Mouse (Mus musculus) kidney, postnatal 4 days (tissue): Measurements from ENCODE around the gene Gm20388.

Experiments used
- DNase-seq, 2 experiments: peaks; one replicate each; pipeline ENCODE4 v3.0.0; 2021; ENCODE audit warnings: mixed read lengths in 2 of 2

Gm20388 gene

DNA sequence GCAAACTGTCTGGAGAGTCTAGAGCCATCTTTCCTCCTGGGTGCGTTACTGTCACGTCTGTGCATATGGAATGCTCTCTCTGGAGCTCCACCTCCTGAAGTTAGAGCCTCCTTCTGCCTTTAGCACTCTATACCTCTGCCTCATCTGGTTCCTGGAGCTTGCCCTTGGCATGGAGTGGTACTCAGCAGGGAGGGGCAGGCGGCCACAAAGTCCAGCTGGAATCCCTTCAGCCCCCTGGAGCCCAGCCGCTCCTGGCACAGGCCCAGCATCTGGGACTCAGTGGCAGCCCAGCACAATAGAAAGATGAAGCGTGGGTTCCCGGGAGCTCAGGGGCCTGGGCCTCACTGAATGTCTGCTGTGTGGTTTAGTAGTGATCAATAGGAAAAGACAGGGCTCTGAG is 549.7 kb downstream of the Gm20388 start:
- DNase-seq: peak in 1 of 2 experiments; percentile 47

DNA sequence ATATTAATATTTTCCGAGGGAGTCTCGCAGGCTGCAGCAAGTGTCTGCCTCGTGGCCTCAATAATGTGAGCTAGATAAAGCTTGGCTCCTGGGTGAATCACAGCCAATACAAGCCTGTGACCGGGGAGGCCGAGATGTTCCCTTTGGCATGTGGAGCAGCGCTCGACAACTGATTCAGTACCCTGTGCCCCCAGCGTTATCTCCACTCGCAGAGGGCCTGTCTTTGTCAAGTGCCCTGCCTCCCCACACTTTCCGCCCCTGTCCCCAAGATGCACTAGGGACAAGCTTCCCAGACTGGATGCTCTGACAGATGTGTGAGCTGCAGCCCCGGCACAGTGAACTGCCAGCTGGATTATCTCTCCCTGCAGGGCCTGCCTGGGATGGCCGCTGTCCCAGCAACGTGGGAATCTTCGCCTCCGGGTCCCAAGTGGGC is 551.5 kb downstream of the Gm20388 start:
- peak; percentile 69 to 79 for DNase-seq

DNA sequence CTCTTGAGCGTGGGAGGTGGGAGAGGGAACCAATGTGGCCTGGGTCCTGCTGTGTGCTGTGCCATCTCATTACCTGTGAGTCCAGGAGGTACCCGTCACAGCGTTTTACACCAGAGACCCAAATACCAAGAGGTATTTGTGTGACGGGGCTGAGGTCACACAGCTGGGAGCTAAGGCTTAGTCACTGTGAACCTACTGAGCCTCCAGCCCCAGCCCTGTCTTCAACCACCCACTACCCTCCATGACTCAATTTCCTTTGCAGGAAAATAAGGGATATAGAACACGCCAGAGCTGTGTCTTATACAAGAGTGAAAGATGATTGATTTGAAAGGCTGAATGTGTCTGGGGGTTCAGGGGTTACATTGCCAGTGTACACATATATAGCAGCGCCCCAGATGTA is 552.0 kb downstream of the Gm20388 start:
- no peak for DNase-seq

DNA sequence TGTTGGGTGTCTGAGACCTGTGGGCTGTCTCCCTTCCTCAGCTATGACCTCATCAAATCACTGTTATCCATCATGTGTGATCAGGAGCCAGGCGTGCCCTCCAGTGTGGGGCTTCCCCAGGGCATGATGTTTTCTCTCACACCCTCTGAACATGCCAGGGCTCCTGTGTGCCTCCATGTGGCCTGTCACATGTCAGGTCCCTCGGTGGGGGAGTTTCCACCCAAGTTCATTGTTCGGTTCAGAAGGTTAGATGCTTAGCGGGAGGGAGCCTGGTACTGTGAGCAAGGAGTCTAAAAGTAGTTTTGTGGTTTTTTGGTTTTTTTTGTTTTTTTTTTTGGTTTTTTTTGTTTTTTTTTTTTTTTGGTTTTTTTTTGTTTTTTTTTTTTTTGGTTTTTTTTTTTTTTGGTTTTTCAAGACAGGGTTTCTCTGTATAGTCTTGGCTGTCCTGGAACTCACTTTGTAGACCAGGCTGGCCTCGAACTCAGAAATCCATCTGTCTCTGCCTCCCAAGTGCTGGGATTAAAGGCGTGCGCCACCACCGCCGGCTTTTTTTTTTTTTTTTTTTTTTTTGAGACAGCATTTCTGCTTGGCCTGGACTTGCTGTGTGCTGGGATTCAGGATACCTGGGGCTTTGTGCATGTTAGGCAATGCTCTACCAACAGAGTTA is 553.4 kb downstream of the Gm20388 start:
- DNase-seq: no peak

DNA sequence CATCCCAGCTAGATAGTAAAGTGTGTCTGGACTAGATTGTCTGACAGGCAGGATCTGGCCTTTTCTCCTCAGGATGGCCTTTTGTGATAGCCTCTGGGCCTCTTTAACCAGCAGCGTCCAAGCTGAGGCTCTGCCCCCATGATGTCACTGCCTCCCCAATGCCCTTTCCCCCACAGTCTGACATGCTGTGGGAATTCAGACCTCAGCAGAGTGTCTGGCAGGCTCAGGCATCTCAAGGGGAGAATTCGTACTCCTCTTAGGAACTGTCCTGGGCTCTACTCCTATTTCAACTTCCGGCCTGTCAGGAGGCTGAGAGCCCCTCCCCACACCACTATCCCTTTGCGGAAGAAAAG is 553.9 kb downstream of the Gm20388 start:
- DNase-seq: no peak

DNA sequence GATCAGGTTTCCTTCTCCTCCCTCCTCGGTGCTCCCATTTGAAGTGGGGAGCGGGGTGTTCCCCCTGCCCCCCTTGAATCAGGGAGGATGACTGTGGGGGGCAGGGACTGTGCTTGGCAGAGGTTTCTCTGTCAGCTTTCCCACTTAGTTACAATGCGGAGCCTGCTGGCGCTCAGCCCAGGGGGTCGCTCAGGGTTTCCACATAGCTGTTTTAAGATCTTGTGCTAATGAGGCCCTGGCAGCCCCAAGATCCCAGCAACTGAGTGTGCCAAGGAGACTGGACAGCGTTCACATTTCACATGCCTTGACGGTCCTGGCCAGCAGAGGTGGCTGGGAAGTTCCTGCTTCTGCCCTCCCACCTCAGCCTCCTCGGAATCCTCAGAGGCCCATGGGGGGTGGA is 555.1 kb downstream of the Gm20388 start:
- DNase-seq: peak; percentile 82 to 85

DNA sequence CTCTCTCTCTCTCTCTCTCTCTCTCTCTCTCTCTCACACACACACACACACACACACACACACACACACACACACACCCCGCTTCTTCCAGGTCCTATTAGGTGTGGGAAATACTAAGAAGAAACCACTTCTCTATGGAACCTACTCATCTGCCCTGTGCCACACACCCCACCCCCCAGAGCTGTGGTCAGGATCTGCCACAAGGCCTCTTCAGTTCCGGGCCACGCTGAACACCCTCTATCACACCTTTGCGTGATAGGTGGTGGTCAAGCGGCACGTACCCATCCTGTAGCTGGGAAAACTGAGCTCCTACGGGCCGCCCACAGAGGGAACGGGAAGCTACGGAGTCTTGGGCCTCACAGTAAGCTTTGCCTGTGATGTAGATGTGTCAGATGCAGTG is 555.6 kb downstream of the Gm20388 start:
- no peak for DNase-seq

DNA sequence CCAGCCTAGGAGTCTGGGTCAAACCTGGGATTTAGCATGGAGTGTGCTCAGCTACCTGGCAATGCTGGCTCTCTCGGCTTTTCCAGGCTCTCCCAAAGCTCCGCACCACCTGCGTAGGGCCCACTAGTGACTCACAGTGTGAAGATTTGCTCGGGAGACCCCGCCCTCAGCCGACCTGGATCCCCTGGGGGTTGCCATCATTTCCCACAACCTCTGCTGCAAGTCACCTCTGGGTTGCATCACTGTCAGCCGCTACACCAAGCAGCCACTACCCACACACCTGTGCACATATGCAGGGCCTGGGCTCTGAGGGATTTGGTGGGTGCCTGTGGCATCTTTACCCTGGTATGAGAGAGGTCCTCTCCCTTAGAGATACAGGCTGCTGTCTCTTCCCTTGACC is 557.0 kb downstream of the Gm20388 start:
- no peak for DNase-seq

DNA sequence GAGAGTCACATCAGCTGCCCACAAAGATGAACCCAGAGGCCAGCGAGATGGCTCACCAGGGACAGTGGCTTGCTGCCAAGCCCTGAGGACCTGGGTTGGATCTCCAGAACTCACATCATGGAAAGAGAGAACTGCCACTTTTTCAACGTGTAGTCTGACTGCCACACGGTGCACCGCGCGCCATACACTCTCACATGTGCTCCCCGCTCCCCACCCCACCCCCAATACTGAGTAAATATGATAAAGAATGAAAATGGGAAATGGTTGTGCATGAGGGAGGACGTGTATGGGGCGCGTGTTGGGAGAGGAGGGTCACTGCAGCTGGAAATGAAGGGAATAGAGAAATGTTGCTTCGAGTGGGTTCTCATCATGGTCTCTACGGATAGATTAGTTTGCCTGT is 559.5 kb downstream of the Gm20388 start:
- no peak for DNase-seq

DNA sequence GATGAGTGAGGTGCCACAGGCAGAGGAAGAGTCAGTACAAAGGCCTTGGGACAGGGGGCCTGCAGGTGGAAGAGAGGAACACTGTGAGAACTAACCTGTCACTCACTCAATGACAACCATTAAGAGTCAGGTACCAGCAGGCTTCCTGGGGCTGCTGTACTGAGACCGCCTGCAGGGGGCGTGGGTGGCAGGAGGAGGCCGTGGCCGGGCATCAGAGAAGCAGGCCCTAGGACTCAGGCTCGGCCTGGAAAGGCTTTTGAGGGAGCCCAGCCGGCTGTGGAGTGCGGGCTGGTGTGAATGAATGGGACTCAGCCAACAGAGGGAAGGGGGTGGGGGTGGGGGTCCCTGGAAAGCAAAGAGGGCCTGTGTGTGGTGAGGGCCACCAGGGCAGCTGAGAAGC is 560.5 kb downstream of the Gm20388 start:
- peak; percentile 73 to 79 for DNase-seq

DNA sequence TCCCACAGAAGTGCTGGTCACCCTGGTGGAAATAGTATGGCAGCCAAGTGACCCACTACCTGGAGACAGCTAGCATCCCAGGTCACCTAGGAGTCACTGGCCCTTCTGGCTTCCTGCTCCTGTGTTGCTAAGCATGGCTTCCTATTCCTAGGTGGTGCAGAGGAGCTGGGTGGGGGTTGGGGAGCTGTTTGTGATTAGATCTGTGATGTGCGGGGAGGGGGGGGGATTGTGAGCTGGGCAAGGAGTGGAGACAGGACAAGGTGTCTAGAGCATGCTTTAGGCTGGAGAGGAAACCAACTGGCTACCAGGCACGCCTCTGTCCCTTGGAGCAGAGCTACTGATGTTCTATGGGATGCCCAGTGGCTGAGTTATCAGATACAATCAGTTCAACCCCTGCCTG is 561.1 kb downstream of the Gm20388 start:
- no peak for DNase-seq

DNA sequence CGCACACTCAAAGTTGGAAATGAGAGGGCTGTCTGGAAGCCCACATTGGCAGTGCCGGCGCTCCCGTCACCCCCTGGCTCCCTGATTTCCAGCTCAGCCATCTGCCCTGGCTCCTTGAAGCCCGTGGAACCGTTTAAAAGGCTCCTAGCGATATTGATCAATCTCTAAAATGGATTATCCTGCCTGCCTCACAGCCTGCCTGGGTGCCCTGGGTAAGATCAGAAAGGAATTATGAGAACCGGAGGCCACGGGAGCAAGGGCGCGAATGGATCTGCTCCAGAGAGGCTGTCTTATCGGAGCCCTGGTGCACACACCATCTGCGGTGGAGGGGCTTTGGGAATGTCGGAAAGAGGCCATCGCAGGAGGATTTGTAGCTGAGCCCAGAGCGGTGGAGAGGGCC is 561.6 kb downstream of the Gm20388 start:
- no peak for DNase-seq

DNA sequence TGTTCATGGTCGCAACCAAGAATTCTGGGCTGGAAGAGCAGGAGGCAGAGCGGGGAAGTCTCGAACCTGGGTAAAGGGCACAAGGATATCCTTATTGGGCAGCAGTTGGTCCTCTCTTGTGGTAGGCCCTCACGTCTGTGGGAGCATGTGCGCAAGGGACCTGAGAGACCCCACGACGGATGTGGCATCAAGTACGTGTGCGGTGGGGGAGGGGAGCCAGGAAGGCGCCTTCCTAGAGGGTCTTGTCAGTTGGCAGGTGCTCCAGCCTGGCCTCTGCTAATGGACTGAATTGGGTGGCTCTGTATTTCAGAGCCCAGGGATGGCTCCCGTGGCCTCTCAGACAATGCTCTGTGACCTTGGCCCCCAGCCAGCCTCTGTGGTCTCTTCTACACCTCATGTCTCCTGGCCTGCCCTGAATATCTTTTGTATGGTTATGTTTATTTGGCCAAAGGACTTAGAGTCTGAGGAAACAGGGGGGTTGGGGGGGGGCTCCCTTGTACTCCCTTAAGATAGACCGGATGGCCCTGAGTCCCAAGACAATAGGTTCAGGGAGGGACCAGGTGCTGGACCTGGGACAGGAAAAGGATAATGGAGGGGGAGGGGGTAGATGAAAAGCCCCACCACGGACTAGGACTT is 563.2 kb downstream of the Gm20388 start:
- peak; percentile 70 to 77 for DNase-seq

DNA sequence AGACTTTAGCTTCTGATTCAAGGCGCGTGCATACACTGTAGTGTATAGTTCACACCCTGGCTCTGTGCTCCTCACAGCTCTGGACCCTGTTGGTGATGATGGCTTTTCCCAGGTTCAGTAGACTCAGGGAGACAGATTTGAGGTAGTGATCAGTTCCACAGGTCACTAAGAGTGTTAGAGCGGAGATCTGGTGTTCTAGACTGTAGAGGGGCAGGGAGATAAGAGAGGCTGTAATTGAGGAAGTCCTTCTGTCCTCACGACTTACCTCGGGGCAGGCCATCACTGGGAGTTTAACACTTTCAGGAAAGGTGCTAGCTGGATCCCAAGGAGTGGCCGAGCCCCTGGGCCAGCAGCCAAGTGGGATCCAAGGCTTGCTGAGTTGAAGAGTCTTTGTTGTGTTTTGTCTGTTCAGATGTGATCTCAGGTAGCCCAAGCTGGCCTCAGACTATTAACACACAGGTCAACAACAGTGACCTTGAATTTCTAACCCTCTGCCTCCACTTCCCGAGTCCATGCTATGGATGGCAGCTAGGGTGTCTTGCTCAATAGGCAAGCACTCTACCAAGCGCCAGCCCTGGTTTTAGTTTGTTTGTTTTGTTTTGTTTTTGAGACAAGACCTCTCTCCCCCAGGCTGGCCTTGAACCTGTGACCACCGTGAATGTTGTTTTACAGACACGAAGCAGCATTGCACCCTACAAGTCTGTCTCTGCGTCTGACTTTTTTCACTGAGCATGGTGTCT is 564.0 kb downstream of the Gm20388 start:
- DNase-seq: no peak

DNA sequence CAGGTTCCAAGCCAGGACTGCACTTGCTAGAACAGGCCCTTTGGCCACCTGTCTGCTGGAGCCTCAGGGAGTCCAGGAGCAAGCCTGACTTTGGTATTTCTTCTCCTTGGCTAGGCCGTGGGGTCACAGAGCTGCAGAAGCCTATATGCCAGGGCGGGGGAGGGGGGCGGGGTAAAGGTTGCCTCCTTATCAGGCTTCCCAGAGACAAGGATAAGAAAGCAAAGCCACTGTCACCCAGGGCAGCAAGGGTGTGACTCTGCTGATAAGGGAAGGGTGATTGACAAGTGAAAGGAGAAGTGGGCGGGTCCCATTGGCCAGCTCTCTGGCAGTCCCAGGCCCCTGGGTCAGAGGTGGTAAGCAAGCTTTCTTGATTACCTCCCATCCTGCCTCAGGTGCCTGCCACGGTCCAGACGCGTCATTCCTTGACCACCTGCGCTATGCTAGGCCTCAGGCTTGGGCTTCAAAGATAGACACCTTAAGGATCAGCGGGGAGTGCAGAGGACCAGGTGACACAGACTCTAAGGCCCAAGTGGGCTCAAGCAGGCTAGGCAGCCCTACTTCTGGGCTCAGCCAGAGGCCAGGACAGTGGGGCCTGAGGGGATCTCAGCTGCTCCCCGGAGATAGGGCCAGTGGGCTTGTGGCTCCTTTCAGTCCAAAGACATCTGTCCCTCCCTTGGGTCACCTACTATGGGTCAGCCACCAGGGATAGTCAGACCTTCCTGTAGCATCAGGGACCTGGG is 565.0 kb downstream of the Gm20388 start:
- DNase-seq: no peak

DNA sequence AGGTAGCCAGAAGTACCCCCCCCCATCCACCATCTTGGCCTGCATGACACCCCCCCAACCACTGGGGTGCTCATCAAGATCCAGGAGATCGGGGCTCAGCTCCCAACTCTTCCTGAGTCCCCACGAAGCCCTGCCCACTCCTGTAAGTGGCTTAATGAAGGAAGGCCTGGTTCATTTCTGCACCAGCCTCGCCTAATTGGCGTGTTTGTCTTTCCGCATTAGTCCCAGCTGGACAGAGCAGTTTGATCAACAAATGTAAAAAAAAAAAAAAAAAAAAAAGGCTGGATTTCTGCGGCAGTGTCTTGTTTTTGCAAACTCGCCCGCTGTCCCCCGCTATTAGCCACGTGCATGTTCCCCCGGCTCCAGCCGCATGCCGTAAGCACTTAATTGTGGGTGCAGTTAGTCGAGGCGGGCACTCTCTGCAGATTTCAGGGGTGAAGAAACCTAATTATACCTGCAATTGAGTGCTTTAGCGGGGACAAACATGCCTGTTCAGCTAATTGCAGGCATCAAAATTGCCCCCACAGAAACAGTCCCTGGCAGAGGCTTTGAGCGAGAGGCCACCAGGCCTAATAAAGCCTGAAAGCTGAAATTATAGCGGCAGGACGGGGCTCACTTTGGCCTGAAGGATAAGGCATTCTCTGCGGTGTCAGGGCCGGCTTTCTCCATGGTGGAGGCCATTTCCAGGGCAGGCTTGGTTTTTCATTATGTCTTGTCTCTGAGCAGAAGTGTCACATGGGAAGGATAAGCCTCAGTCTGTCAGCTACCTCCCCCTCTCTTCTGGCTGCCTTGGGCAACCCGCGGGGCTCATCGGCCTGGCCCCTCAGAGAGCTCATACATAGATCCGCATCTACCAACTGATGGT is 566.3 kb downstream of the Gm20388 start:
- DNase-seq: no peak

DNA sequence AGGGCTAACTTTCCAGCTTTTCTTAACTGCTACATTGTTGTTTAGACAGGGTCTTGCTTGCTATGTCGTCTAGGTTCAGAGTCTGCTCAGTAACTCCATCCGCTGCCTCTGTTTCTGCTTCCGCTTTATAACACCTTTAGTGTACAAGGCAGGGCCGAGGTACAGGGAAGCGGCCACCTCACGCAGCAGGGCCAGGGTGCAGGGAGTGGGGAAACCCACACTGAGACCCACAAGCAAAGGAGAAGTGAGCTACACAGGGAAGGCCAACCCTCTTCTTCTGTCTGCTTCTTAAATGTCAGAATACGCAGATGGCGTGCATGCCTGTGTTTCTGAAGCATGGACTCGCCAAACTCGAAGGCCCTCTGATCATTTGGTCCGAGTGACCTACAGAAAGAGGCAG is 568.1 kb downstream of the Gm20388 start:
- no peak for DNase-seq

DNA sequence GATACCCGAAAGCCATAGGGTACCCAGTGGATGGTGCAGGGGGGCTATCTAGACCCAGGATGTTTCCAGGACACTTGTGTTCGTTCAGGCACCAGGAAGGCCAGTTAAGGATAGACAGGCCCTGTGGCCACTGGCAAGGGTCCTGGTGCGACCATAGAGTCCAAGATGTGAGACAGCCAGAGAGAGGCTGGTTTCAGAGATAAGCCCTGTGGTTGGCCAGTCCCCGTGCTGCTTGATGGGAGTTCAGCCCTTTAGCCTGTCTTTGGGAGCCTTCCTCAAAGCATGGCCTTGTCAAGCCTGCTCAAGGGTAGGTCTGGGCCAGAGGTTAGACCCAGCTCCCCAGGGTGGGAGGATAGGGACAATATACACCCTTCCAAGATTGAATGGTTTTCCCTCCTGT is 569.0 kb downstream of the Gm20388 start:
- no peak for DNase-seq

DNA sequence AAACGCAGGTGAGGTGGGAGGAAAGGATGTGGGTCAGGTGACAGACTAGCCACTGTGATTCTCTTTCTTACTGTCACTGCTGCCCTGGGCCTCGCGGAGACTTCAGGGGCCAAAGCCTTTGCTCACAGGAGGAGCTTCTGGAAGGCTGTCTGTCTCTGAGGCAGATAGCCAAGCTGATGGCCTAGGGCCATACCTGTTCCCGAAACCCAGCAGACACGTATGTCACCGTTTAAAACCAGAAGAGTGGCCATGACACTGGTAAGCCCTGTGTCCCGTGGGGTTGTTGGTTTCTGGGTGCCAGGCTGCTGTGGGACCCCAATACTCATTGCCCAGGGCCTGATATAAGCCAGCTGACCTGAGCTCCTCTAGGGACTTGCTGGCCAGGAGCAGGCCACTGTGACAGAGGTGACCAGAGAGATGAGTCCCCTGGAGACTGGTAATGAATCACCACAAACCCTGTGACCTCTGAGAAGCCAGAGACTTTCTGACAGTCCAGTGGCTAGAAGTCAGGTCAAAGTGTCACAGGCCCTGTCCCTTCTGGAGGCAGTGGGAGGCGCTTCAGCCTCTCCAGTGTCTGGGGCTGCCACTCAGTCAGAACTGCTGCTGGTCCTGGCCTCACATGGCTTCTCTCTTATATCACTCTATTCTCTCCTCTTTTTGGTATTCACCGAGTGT is 571.5 kb downstream of the Gm20388 start:
- no peak for DNase-seq

DNA sequence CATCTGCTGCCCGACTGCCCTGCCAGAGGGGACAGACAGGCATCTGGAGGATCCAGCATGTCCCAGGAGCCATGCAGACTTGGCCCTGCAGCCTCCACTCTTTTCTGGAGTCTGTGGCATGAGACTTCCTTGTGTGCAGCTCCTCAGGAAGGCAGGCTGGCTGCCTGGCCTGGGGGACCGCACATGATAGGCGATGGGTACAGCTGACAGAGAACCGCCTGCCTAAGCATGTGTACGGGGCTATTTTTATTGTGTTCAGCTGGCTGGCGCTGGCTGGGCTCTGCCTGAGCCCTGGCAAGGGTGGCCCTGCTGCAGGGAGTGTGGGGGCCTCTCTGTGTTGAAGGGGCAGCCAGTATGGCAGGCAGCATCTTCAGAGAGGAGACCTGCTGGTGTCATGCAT is 573.8 kb downstream of the Gm20388 start:
- no peak for DNase-seq

DNA sequence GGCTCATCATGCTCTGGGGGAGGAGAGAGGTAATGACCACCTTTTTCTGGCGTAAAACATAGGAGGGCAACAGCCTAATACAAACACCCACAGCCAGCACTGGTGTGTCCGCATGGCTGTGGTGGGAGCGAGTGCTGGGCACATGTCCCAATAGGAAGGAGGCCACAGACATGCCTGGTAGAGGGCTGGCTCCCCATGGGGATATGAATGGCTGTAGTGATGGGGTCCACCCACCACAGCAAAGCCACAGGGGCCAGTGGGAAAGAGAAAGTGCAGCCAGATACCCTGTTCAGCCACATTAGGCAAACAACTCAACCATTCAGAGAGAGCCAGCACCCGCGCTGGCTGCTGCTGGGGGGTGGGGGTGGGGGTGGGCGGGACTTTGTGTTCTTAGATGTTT is 574.5 kb downstream of the Gm20388 start:
- no peak for DNase-seq
